Comparison of ENCODE assay signal across 8 mouse cellular contexts in genomic region chr12:85374561-85375272, GRCm38 (mm10). TPM values are rescaled to one million over a fixed set of nuclear protein-coding genes. Genes with fewer than 3 reads are reported as not detected.
DNase-seq lines count a peak whose midpoint lies in the region; ATAC-seq and TF ChIP-seq lines count a peak whose summit lies in the region.

Tmed10 (minus strand) TSS chr12:85374847.

- H3K4me2 ChIP-seq in CH12.LX (ENCODE audit: insufficient read depth, low read depth, poor library complexity, severe bottlenecking) = peak within 1 kb of the TSS; percentile 83
- H3K4me2 ChIP-seq in forebrain, embryonic 11.5 days (ENCODE audit: low read depth, low read length, severe bottlenecking) = peak within 1 kb of the TSS; percentile 71
- H3K4me2 ChIP-seq in heart, embryonic 16.5 days (ENCODE audit: low read depth, low read length) = peak within 1 kb of the TSS; percentile 74
- H3K4me2 ChIP-seq in liver, embryonic 15.5 days = peak within 1 kb of the TSS; percentile 72
- H3K4me2 ChIP-seq in neural tube, embryonic 12.5 days (replicated peaks) = peak within 1 kb of the TSS; percentile 64

- H3K79me2 ChIP-seq in CH12.LX (replicated peaks; ENCODE audit: control insufficient read depth, extremely low read depth, insufficient read depth, poor library complexity, severe bottlenecking) = peaks cover 46% of the 10 kb centered on the region

- dilution Hi-C loops in CH12.LX (cut with MboI; ENCODE audit: extremely low pct_ligation_motif_present, extremely low pct_unique_long_range_greater_than_20kb, low sequenced_read_pairs) = no loop called here

- no peaks in the 10 kb centered on the region for H3K9me3 ChIP-seq in CH12.LX (replicated peaks; ENCODE audit: low read length)
- H3K9me3 ChIP-seq in forebrain, embryonic 11.5 days (ENCODE audit: control insufficient read depth, low read length) = no peaks in the 10 kb centered on the region
- H3K9me3 ChIP-seq in heart, embryonic 16.5 days (replicated peaks; ENCODE audit: control insufficient read depth, low read length) = no peaks in the 10 kb centered on the region
- no peaks in the 10 kb centered on the region for H3K9me3 ChIP-seq in liver, embryonic 15.5 days (replicated peaks)
- H3K9me3 ChIP-seq in neural tube, embryonic 12.5 days = no peaks in the 10 kb centered on the region

- WGBS in forebrain, embryonic 11.5 days = under 1% methylated on average over 36 of the region's 37 CpGs
- under 1% methylated on average over 36 of the region's 37 CpGs for WGBS in heart, embryonic 16.5 days
- 1% methylated on average over 37 of the region's 37 CpGs for WGBS in liver, embryonic 15.5 days (ENCODE audit: insufficient replicate concordance)
- under 1% methylated on average over 37 of the region's 37 CpGs for WGBS in neural tube, embryonic 12.5 days

- in situ Hi-C loops in CH12.LX (cut with MboI; ENCODE audit: low pct_ligation_motif_present, low pct_unique_long_range_greater_than_20kb, low sequenced_read_pairs) = loop anchor here (10.0 kb wide), 1 partner anchor 110 kb away; no protein-coding TSS in a partner anchor

- no peak for TF ChIP-seq EP300 in CH12.LX (IDR thresholded peaks at IDR 0.05; ENCODE audit: low read length)

- peak; percentile 94 for DNase-seq in CH12.LX (ENCODE audit: extremely low read depth)
- DNase-seq in c-Kit-positive CD71-positive TER-119-negative erythroid progenitor cells, embryonic 14.5 days (ENCODE audit: low read depth) = peak; percentile 89
- peak; percentile 90 for DNase-seq in forebrain, embryonic 11.5 days (ENCODE audit: low spot score)
- DNase-seq in kidney, postnatal 36 days = peak; percentile 94 to 96
- peak; percentile 97 for DNase-seq in telencephalon, adult 2 months (ENCODE audit: low read depth, low spot score)

- TF ChIP-seq POLR2A in CH12.LX (IDR thresholded peaks at IDR 0.05; ENCODE audit: low read depth, low read length) = peak; percentile 69

- H3K36me3 ChIP-seq in CH12.LX (replicated peaks in 1 of 2; ENCODE audit: control insufficient read depth in 1 of 2, insufficient read depth in 1 of 2, low read length in 1 of 2) = peaks cover 0 to 8% of the 10 kb centered on the region in 2 experiments
- no peaks in the 10 kb centered on the region for H3K36me3 ChIP-seq in forebrain, embryonic 11.5 days (ENCODE audit: control insufficient read depth, insufficient read depth, low read length)
- no peaks in the 10 kb centered on the region for H3K36me3 ChIP-seq in heart, embryonic 16.5 days (ENCODE audit: control insufficient read depth, insufficient read depth)
- no peaks in the 10 kb centered on the region for H3K36me3 ChIP-seq in liver, embryonic 15.5 days (replicated peaks)
- H3K36me3 ChIP-seq in neural tube, embryonic 12.5 days = no peaks in the 10 kb centered on the region

- peaks cover 4 to 29% of the 10 kb centered on the region in 2 experiments for H3K4me1 ChIP-seq in CH12.LX (ENCODE audit: control insufficient read depth in 1 of 2, insufficient read depth in 2 of 2)
- H3K4me1 ChIP-seq in forebrain, embryonic 11.5 days (replicated peaks; ENCODE audit: control insufficient read depth, insufficient read depth, low read length) = peaks cover 7% of the 10 kb centered on the region; the same call in 1 of the 2 replicates
- peaks cover 21% of the 10 kb centered on the region for H3K4me1 ChIP-seq in heart, embryonic 16.5 days (ENCODE audit: control insufficient read depth, insufficient read depth, low read length)
- peaks cover 47% of the 10 kb centered on the region for H3K4me1 ChIP-seq in liver, embryonic 15.5 days (replicated peaks)
- H3K4me1 ChIP-seq in neural tube, embryonic 12.5 days = peaks cover 16% of the 10 kb centered on the region

- ATAC-seq in forebrain, embryonic 11.5 days (replicated peaks; ENCODE audit: low FRiP score) = peak; percentile 95
- ATAC-seq in heart, embryonic 16.5 days (replicated peaks; ENCODE audit: extremely low read depth, insufficient read depth, low FRiP score) = peak; percentile 92
- ATAC-seq in liver, embryonic 15.5 days (ENCODE audit: insufficient read depth) = peak; percentile 92
- peak; percentile 96 for ATAC-seq in neural tube, embryonic 12.5 days (ENCODE audit: low FRiP score, low read depth)

- peak within 1 kb of the TSS; percentile 56 for H3K27ac ChIP-seq in CH12.LX (ENCODE audit: insufficient read depth, low read depth)
- H3K27ac ChIP-seq in forebrain, embryonic 11.5 days (ENCODE audit: low read depth, low read length) = peak within 1 kb of the TSS; percentile 64
- peak within 1 kb of the TSS; percentile 81 for H3K27ac ChIP-seq in heart, embryonic 16.5 days (ENCODE audit: low read length)
- H3K27ac ChIP-seq in liver, embryonic 15.5 days (replicated peaks) = peak within 1 kb of the TSS; percentile 92
- H3K27ac ChIP-seq in neural tube, embryonic 12.5 days = peak within 1 kb of the TSS; percentile 21; the same call in 1 of the 2 replicates

- H3K9ac ChIP-seq in CH12.LX (ENCODE audit: insufficient read depth, low read depth) = peak within 1 kb of the TSS; percentile 86
- H3K9ac ChIP-seq in forebrain, embryonic 11.5 days (ENCODE audit: low read length) = peak within 1 kb of the TSS; percentile 91
- H3K9ac ChIP-seq in heart, embryonic 16.5 days (ENCODE audit: low read length) = peak within 1 kb of the TSS; percentile 81
- peak within 1 kb of the TSS; percentile 81 for H3K9ac ChIP-seq in liver, embryonic 15.5 days
- peak within 1 kb of the TSS; percentile 94 for H3K9ac ChIP-seq in neural tube, embryonic 12.5 days

- no peaks in the 10 kb centered on the region for H3K27me3 ChIP-seq in CH12.LX (replicated peaks)
- H3K27me3 ChIP-seq in forebrain, embryonic 11.5 days (ENCODE audit: control insufficient read depth, insufficient read depth, low read length) = no peaks in the 10 kb centered on the region
- no peaks in the 10 kb centered on the region for H3K27me3 ChIP-seq in heart, embryonic 16.5 days (ENCODE audit: control insufficient read depth, insufficient read depth, low read length)
- no peaks in the 10 kb centered on the region for H3K27me3 ChIP-seq in liver, embryonic 15.5 days
- H3K27me3 ChIP-seq in neural tube, embryonic 12.5 days (replicated peaks) = no peaks in the 10 kb centered on the region

- no peak for TF ChIP-seq RAD21 in CH12.LX (IDR thresholded peaks at IDR 0.05; ENCODE audit: low read depth, low read length)

- no peak for TF ChIP-seq CTCF in CH12.LX (conservative IDR thresholded peaks at IDR 0.05 in 1 of 2, IDR thresholded peaks at IDR 0.05 in 1 of 2; ENCODE audit: low read depth in 2 of 2, low read length in 2 of 2)

- H3K4me3 ChIP-seq in CH12.LX (replicated peaks in 1 of 3; ENCODE audit: low read depth in 2 of 3, low read length in 2 of 3, poor library complexity in 1 of 3) = peak within 1 kb of the TSS; percentile 90 to 91 (median 91)
- H3K4me3 ChIP-seq in forebrain, embryonic 11.5 days (ENCODE audit: low read depth, low read length) = peak within 1 kb of the TSS; percentile 76
- H3K4me3 ChIP-seq in heart, embryonic 16.5 days (ENCODE audit: low read length) = peak within 1 kb of the TSS; percentile 64
- H3K4me3 ChIP-seq in liver, embryonic 15.5 days (replicated peaks) = peak within 1 kb of the TSS; percentile 81
- peak within 1 kb of the TSS; percentile 90 for H3K4me3 ChIP-seq in neural tube, embryonic 12.5 days

TF ChIP-seq in CH12.LX, 34 proteins besides CTCF, POLR2A, EP300 and RAD21 (continues in another document):
- TF ChIP-seq TCF12 (IDR thresholded peaks at IDR 0.05; ENCODE audit: low read depth, low read length) (0 out of 2 replicates have a peak, but pooled peaks have one; percentile 34), NELFE (IDR thresholded peaks at IDR 0.05; ENCODE audit: low read depth, low read length) (peak; percentile 55; the same call in 1 of the 2 replicates), MAX (IDR thresholded peaks at IDR 0.05; ENCODE audit: low read length) (peak; percentile 89), SMC3 (IDR thresholded peaks at IDR 0.05; ENCODE audit: low read depth, low read length) (no peak), CHD1 (IDR thresholded peaks at IDR 0.05; ENCODE audit: low read depth, low read length) (no peak), USF2 (conservative IDR thresholded peaks at IDR 0.05; ENCODE audit: low read depth, low read length) (peak; percentile 88), NRF1 (IDR thresholded peaks at IDR 0.05; ENCODE audit: low read depth, low read length) (peak; percentile 77), TBP (conservative IDR thresholded peaks at IDR 0.05; ENCODE audit: low read depth, low read length) (peak; percentile 91), ELF1 (IDR thresholded peaks at IDR 0.05; ENCODE audit: low read depth, low read length) (peak; percentile 74; the same call in 1 of the 2 replicates), MAZ (IDR thresholded peaks at IDR 0.05; ENCODE audit: low read depth, low read length) (peak; percentile 91), ZKSCAN1 (IDR thresholded peaks at IDR 0.05; ENCODE audit: borderline replicate concordance, low read depth, low read length) (no peak), USF1 (IDR thresholded peaks at IDR 0.05; ENCODE audit: low read depth, low read length) (peak; percentile 90), POLR2AphosphoS2 (IDR thresholded peaks at IDR 0.05; ENCODE audit: low read depth, low read length) (no peak), HCFC1 (IDR thresholded peaks at IDR 0.05; ENCODE audit: low read depth, low read length) (peak; percentile 89), PAX5 (IDR thresholded peaks at IDR 0.05; ENCODE audit: low read length) (no peak), MAFK (IDR thresholded peaks at IDR 0.05; ENCODE audit: insufficient replicate concordance, low read length) (no peak), GABPA (IDR thresholded peaks at IDR 0.05; ENCODE audit: insufficient replicate concordance, low read depth, low read length) (no peak), JUN (IDR thresholded peaks at IDR 0.05; ENCODE audit: insufficient read depth, low read depth, low read length) (no peak), CHD2 (IDR thresholded peaks at IDR 0.05; ENCODE audit: low read length) (peak; percentile 94), BHLHE40 (IDR thresholded peaks at IDR 0.05; ENCODE audit: low read depth, low read length) (peak; percentile 69), ETS1 (conservative IDR thresholded peaks at IDR 0.05; ENCODE audit: low read depth, low read length) (no peak), JUND (conservative IDR thresholded peaks at IDR 0.05; ENCODE audit: low read depth, low read length) (no peak), SIN3A (IDR thresholded peaks at IDR 0.05; ENCODE audit: low read length) (peak; percentile 60), UBTF (IDR thresholded peaks at IDR 0.05; ENCODE audit: low read depth, low read length) (no peak)

RNA-seq across cellular contexts. Expression of gene Tmed10, which starts in this region (rescaled TPM):
- 70.2 and 73.8 TPM in 2 replicates for total RNA-seq in CH12.LX (2012; rRNA removed)
- total RNA-seq in CH12.LX (2014; rRNA removed) = 59.8 and 60.0 TPM in 2 replicates
- polyA plus RNA-seq in CH12.LX (2012; ENCODE audit: insufficient read length, low read depth) = 211 and 216 TPM in 2 replicates
- polyA plus RNA-seq in forebrain, embryonic 11.5 days (2014; fragmentation: Nextera tagmentation; extraction: Ambion mirVana) = 229 and 244 TPM in 2 replicates
- polyA plus RNA-seq in heart, embryonic 16.5 days (2015; fragmentation: Nextera tagmentation; extraction: Ambion mirVana) = 250 and 253 TPM in 2 replicates
- 162 and 163 TPM in 2 replicates for polyA plus RNA-seq in liver, embryonic 15.5 days (2015; fragmentation: Nextera tagmentation; extraction: Ambion mirVana)
- 230 and 234 TPM in 2 replicates for polyA plus RNA-seq in neural tube, embryonic 12.5 days (2016; fragmentation: Nextera tagmentation; extraction: Ambion mirVana)

Comparison
In these comparisons a context has a peak if more than half of its experiments do, and no peak if none do; other contexts are left out.
1. Peak in every context shown above with its lines: DNase-seq, ATAC-seq, H3K4me3 ChIP-seq and H3K27ac ChIP-seq.
2. H3K27ac ChIP-seq: peak in every context shown above with its lines; median percentile 92 in liver, embryonic 15.5 days; 81 in heart, embryonic 16.5 days; 64 in forebrain, embryonic 11.5 days; 56 in CH12.LX; 21 in neural tube, embryonic 12.5 days.